Mouse (Mus musculus): ENCODE data around the gene Lsm4.

DNA sequence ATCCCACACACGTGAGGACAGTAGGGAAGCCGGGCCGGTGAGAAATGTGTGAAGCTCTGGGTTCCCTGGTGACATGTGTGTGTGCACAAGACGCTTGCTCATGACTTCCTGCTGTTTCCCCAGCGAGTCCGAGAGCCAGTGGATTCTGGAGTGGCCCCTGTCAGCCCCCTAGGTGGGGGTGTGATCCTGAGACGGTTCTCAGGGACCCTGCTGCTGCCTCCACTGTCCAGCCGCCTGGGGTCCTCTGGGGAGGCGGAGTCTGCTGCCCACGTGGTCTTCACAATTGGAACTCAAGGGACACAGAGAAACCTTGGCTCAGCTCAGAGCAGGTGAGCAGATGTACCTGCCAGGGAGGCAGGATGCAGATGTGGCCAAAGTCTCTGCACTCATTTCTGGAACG is 53.7 kb downstream of the Lsm4 start:
- TF ChIP-seq GATA1 (IDR thresholded peaks at IDR 0.05; ENCODE audit: borderline replicate concordance, low read length) (no peak), FLI1 (IDR thresholded peaks at IDR 0.05; ENCODE audit: low read length) (no peak)

Measured in megakaryocyte, embryonic 14.5 days (primary cell).